Mouse (Mus musculus) liver, embryonic 14.5 days (tissue): Measurements from ENCODE around the gene Magt1. TPM values are rescaled to one million over a fixed set of nuclear protein-coding genes. Genes with fewer than 3 reads are reported as not detected.

Experiments used
- ATAC-seq: fragments of 200-750 bp; cut with Nextera tagmentation; 2 replicates; pipeline ENCODE4 v1.8.0; 2017; ENCODE audit warnings: moderate number of reproducible peaks, mild to moderate bottlenecking, moderate library complexity; ENCODE audit not compliant: insufficient read depth
- DNase-seq, 3 experiments: peaks; one replicate each; pipeline ENCODE4 v3.0.0-alpha.2; 2012 to 2013; ENCODE audit warnings: low read depth in 3 of 3, low spot score in 3 of 3
- H3K27ac ChIP-seq: fragments of 300-500 bp; sonication (generic); 2 replicates; pipeline ENCODE4 v1.5.1; 2014; ENCODE audit warnings: moderate library complexity, mild to moderate bottlenecking, control low read depth, inconsistent platforms
- H3K27me3 ChIP-seq: fragments of 300-500 bp; sonication (generic); 2 replicates; pipeline ENCODE4 v1.6.1; 2014; ENCODE audit warnings: mild to moderate bottlenecking, low read length, moderate library complexity; ENCODE audit not compliant: control insufficient read depth, insufficient read depth
- H3K36me3 ChIP-seq: fragments of 300-500 bp; sonication (generic); replicated peaks from 2 replicates; pipeline ENCODE4 v1.6.1; 2014; ENCODE audit warnings: low read depth; ENCODE audit not compliant: control insufficient read depth, insufficient read depth
- H3K4me1 ChIP-seq, 2 experiments: fragments of 200-500 bp in 1 of 2; fragments of 300-500 bp in 1 of 2; sonication (generic) in 1 of 2; replicated peaks; 2 replicates each; pipeline ENCODE4 v1.6.1; 2012 to 2014; ENCODE audit warnings: antibody characterized with exemption in 1 of 2, inconsistent platforms in 1 of 2, low read length in 1 of 2; ENCODE audit not compliant: control insufficient read depth in 2 of 2, insufficient read depth in 2 of 2
- H3K4me2 ChIP-seq: fragments of 300-500 bp; sonication (generic); 2 replicates; pipeline ENCODE4 v1.6.1; 2014; ENCODE audit warnings: low read depth, mild to moderate bottlenecking, control low read depth, moderate library complexity
- H3K4me3 ChIP-seq, 2 experiments: fragments of 200-500 bp in 1 of 2; fragments of 300-500 bp in 1 of 2; sonication (generic) in 1 of 2; 2 replicates each; pipeline ENCODE4 v1.5.1; 2012 to 2014; ENCODE audit warnings: low read depth in 2 of 2, low read length in 2 of 2, mild to moderate bottlenecking in 2 of 2, control low read depth in 1 of 2, inconsistent platforms in 1 of 2, moderate library complexity in 1 of 2; ENCODE audit not compliant: insufficient read depth in 1 of 2
- H3K9ac ChIP-seq: fragments of 300-500 bp; sonication (generic); replicated peaks from 2 replicates; pipeline ENCODE4 v1.6.1; 2014; ENCODE audit warnings: mild to moderate bottlenecking, control low read depth, moderate library complexity
- H3K9me3 ChIP-seq: fragments of 300-500 bp; sonication (generic); 2 replicates; pipeline ENCODE4 v1.6.1; 2016; ENCODE audit warnings: low read length, mixed read lengths; ENCODE audit not compliant: control insufficient read depth
- CTCF ChIP-seq: IDR thresholded peaks from 2 replicates; pipeline ENCODE4 v1.5.1; 2016; ENCODE audit warnings: antibody characterized with exemption, low read depth, control low read depth
- EP300 ChIP-seq: IDR thresholded peaks from 2 replicates; pipeline ENCODE4 v1.6.1; 2016; ENCODE audit warnings: antibody characterized with exemption, low read depth
- WGBS: fragments of 180-500 bp; shearing (Covaris S2); extraction: QIAGEN DNeasy Blood & Tissue Kit; methylation state at CpG from one replicate; pipeline ENCODE4 v1.1.7; 2014; ENCODE audit not compliant: insufficient replicate concordance; 5-methylcytosine and 5-hydroxymethylcytosine counted together
- polyA plus RNA-seq, 2 experiments: library from polyadenylated mRNA; depleted of rRNA in 1 of 2; stranded (reverse) in 1 of 2; unstranded in 1 of 2; fragments of >200 nt; fragmentation: Nextera tagmentation in 1 of 2; extraction: Ambion mirVana in 1 of 2; gene quantifications; 2 replicates each; pipeline versions ENCODE4 v1.2.1 to v1.2.3; 2012 to 2014

Gene Magt1
- polyA plus RNA-seq, 2 experiments, result 9.2 to 23.8 TPM

GRCm38 (mm10) chrX:105953999-105954398, 57.7 kb downstream of the Magt1 start:
- 71% methylated on average over 2 of the region's 2 CpGs for WGBS
- TF ChIP-seq CTCF, result no peak
- no peak for TF ChIP-seq EP300
- Histone ChIP-seq H3K36me3 (no peaks in the 10 kb centered on the region), H3K27me3 (no peaks in the 10 kb centered on the region), H3K9ac (no peak overlapping the region), H3K4me2 (no peak overlapping the region), H3K9me3 (no peaks in the 10 kb centered on the region), H3K4me1 (no peaks in the 10 kb centered on the region), H3K4me3 (no peak overlapping the region), H3K27ac (no peak overlapping the region)
- DNase-seq (no peak), ATAC-seq (no peak)

GRCm38 (mm10) chrX:105946357-105946756, 65.3 kb downstream of the Magt1 start:
- DNase-seq, result no peak
- no peak overlapping the region for H3K4me2 ChIP-seq
- no peak overlapping the region for H3K4me3 ChIP-seq
- no peak overlapping the region for H3K27ac ChIP-seq
- WGBS, result 50% methylated on average over 1 of the region's 1 CpGs
- H3K27me3 ChIP-seq, result no peaks in the 10 kb centered on the region
- H3K9ac ChIP-seq, result no peak overlapping the region
- no peak for TF ChIP-seq EP300
- no peak for TF ChIP-seq CTCF
- no peaks in the 10 kb centered on the region for H3K36me3 ChIP-seq
- no peaks in the 10 kb centered on the region for H3K4me1 ChIP-seq
- H3K9me3 ChIP-seq, result no peaks in the 10 kb centered on the region
- no peak for ATAC-seq

GRCm38 (mm10) chrX:105939245-105939644, 72.5 kb downstream of the Magt1 start:
- Histone ChIP-seq H3K27ac (no peak overlapping the region), H3K9me3 (no peaks in the 10 kb centered on the region), H3K9ac (no peak overlapping the region), H3K36me3 (no peaks in the 10 kb centered on the region), H3K27me3 (no peaks in the 10 kb centered on the region), H3K4me1 (no peaks in the 10 kb centered on the region), H3K4me3 (no peak overlapping the region), H3K4me2 (no peak overlapping the region)
- 78% methylated on average over 7 of the region's 7 CpGs for WGBS
- TF ChIP-seq EP300 (no peak), CTCF (no peak)
- ATAC-seq (no peak), DNase-seq (no peak)

- H3K36me3 ChIP-seq, result no peaks in the 10 kb centered on the region
- H3K4me1 ChIP-seq, result no peaks in the 10 kb centered on the region
- H3K27ac ChIP-seq, result no peak overlapping the region
- no peak for ATAC-seq
- no peak overlapping the region for H3K4me2 ChIP-seq
- no peak for DNase-seq
- no peaks in the 10 kb centered on the region for H3K27me3 ChIP-seq
- WGBS, result 46% methylated on average over 2 of the region's 2 CpGs
- TF ChIP-seq CTCF (no peak), EP300 (no peak)
- no peak overlapping the region for H3K4me3 ChIP-seq
- no peak overlapping the region for H3K9ac ChIP-seq
- no peaks in the 10 kb centered on the region for H3K9me3 ChIP-seq
Observed at GRCm38 (mm10) chrX:105937736-105938135, 74.0 kb downstream of the Magt1 start.

- H3K36me3 ChIP-seq, result no peaks in the 10 kb centered on the region
- 57% methylated on average over 5 of the region's 5 CpGs for WGBS
- ATAC-seq (no peak), DNase-seq (no peak)
- H3K27me3 ChIP-seq, result no peaks in the 10 kb centered on the region
- no peak overlapping the region for H3K27ac ChIP-seq
- no peak overlapping the region for H3K4me2 ChIP-seq
- no peaks in the 10 kb centered on the region for H3K9me3 ChIP-seq
- no peak overlapping the region for H3K4me3 ChIP-seq
- H3K4me1 ChIP-seq, result peaks cover 0 to 5% of the 10 kb centered on the region in 2 experiments; a peak in 2 of 4 replicates
- H3K9ac ChIP-seq, result no peak overlapping the region
- TF ChIP-seq CTCF (no peak), EP300 (no peak)
Observed at GRCm38 (mm10) chrX:105934341-105934740, 77.4 kb downstream of the Magt1 start.
